Mouse (Mus musculus) pancreas, adult 10 weeks (tissue): Measurements from ENCODE around the gene Kdm2a. TPM values are rescaled to one million over a fixed set of nuclear protein-coding genes. Genes with fewer than 3 reads are reported as not detected.

Experiments
- polyA plus RNA-seq: library from polyadenylated mRNA; stranded (reverse); fragments of 350-450 nt; fragmentation: Illumina TruSeq; extraction: RNeasy Lipid Tissue Mini Kit (QIAGEN cat#74804); gene quantifications from one replicate; pipeline ENCODE4 v1.2.3, GENCODE M21; 2015; ENCODE audit warnings: low read depth, low replicate concordance; ENCODE audit not compliant: insufficient read depth

Gene Kdm2a
- 13.1 TPM for polyA plus RNA-seq

DNA sequence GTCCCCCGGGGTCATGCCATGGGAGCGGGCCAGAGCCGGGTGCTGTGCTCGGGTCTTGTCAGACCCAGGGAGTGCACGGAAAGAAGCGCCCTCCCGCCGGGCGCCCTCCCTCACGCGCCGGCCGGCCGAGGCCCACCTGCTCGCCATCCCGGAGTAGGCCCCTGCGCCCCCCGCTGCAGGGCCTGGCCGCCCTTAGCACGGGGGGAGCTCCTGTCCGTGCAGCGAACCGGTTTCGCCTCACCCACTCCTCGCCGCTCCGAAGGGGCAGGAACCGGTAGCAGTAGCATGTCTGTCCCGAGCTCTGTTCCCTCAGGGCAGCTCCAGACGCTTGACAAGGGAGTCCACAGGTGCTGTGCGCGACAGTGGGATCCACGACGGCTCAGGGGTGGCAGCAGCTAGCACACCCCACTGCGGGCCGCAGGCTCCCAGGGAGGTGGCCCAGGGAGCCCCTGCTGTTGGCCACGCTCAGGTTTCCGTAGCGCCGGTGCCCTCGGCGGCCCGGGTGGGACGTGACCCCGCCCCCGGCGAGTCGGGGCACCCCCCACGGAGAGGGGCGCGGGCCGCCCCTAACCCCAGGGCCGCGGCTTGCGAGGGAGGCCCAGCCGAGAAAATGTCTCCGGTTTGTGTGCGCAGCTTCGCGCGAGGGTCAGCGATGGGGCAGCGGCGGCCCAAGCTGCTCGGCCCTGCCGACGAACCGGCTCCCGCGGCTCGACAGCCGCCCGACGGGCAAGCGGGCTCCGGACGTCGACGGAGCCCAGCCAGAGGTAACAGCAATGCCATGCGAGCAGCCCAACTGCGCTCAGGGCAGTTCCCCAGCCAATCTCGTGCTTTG is at the start of gene Kdm2a:
Gene Kdm2a, minus strand, starts transcription at position 488 of the 832 bp plus-strand sequence.

GRCm38 (mm10) chr19:4439161-4439801 is 41.2 kb upstream of the Kdm2a start, which contains the start of gene Rhod:
Gene Rhod (minus strand): TSS chr19:4439432.

GRCm38 (mm10) chr19:4306190-4306577 is 91.9 kb downstream of the Kdm2a start, which contains the start of gene Grk2:
Gene Grk2 (minus strand): TSS chr19:4306222.

GRCm38 (mm10) chr19:4282898-4283553 is 115.1 kb downstream of the Kdm2a start, which contains the start of gene Ankrd13d:
Gene Ankrd13d (minus strand): TSS chr19:4283137.

GRCm38 (mm10) chr19:4268566-4269361 is 129.3 kb downstream of the Kdm2a start, which contains the start of gene Ssh3:
Gene Ssh3 (minus strand): TSS chr19:4269180.

Other genes starting within 250 kb of the Kdm2a start
- gene Coro1b, start 249.7 kb downstream of the Kdm2a start, polyA plus RNA-seq = 31.1 TPM
- 8.4 TPM for gene Ptprcap, start 244.7 kb downstream of the Kdm2a start, polyA plus RNA-seq
- gene Rps6kb2, start 234.9 kb downstream of the Kdm2a start, polyA plus RNA-seq = 31.4 TPM
- gene Carns1, start 222.8 kb downstream of the Kdm2a start, polyA plus RNA-seq = 1.00 TPM
- gene Tbc1d10c, start 207.0 kb downstream of the Kdm2a start, polyA plus RNA-seq = 0.87 TPM
- 54.4 TPM for gene Ppp1ca, start 206.2 kb downstream of the Kdm2a start, polyA plus RNA-seq
- 2.1 TPM for gene Rad9a, start 196.6 kb downstream of the Kdm2a start, polyA plus RNA-seq
- 2.8 TPM for gene Clcf1, start 184.0 kb downstream of the Kdm2a start, polyA plus RNA-seq
- gene AC109138.7, start 183.9 kb downstream of the Kdm2a start, polyA plus RNA-seq = not detected
- gene Pold4, start 166.4 kb downstream of the Kdm2a start, polyA plus RNA-seq = 14.6 TPM
- gene Ssh3, start 129.1 kb downstream of the Kdm2a start, polyA plus RNA-seq = 23.7 TPM
- 1.0 TPM for gene Ankrd13d, start 115.1 kb downstream of the Kdm2a start, polyA plus RNA-seq
- gene Grk2, start 92.1 kb downstream of the Kdm2a start, polyA plus RNA-seq = 33.0 TPM
- gene Rhod, start 41.1 kb upstream of the Kdm2a start, polyA plus RNA-seq = 1.5 TPM
- gene Syt12, start 79.2 kb upstream of the Kdm2a start, polyA plus RNA-seq = 0.22 TPM
- not detected for gene 2010003K11Rik, start 100.3 kb upstream of the Kdm2a start, polyA plus RNA-seq
- 13.1 TPM for gene Pcx, start 112.2 kb upstream of the Kdm2a start, polyA plus RNA-seq
- 2.9 TPM for gene Lrfn4, start 217.4 kb upstream of the Kdm2a start, polyA plus RNA-seq
- 9.0 TPM for gene Rce1, start 227.4 kb upstream of the Kdm2a start, polyA plus RNA-seq